Mouse (Mus musculus): ENCODE measurements at regions not wholly inside any gene's neighbourhood (a gene's known extent, or its start where the extent isn't known, plus 50 kb on each side); places are given as distances from the start of the nearest gene placed in this dataset.

DNA sequence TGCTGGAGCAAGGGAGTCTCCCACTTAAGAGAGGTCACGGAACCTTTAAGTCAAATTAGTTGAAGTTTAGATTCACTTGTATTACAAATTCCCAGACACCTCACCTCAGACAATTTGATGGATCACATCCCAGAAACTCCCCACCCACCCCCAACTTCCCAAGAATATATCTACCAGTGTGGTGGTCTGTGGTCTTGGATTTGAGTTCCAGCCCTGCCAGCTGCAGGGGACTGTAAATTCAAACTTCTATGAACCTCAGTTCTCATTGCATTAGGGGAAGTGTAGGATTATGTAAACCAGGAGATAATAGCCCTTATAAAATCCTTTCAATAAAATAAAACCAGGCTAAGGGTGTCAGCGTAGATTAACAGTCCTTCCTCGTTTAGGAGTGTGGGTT, 311.2 kb upstream of the Spag17 start:
- no peak for TF ChIP-seq CTCF (IDR thresholded peaks at IDR 0.05)
- TF ChIP-seq POLR2A (IDR thresholded peaks at IDR 0.05; ENCODE audit: insufficient read depth, low read depth, low read length): no peak
